ENCODE assay signal across 33 mouse cellular contexts in the genomic region with DNA sequence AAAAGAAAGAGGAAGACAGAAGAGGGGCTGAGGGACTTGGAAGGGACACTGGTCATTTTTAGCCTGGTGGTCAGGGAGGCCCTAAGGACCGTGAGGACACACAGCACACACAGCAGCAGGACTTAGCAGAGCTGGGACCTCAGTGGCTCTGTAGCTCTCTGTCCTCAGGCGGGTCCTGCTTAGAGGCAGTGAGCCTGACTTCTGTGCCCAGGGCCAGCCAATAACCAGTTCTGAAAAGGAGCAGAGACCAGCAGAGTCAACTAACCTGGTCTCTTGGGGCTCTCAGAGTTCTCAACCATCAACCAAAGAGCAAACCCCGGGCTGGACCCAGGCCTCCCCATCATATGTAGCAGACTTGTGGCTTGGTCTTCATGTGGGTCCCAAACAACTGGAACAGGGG. TPM values are rescaled to one million over a fixed set of nuclear protein-coding genes. Genes with fewer than 3 reads are reported as not detected.
DNase-seq lines count a peak whose midpoint lies in the region; ATAC-seq and TF ChIP-seq lines count a peak whose summit lies in the region.
"Had no signal": no experiment of that assay in that cellular context is flagged by ENCODE, and none has a peak within 500 bp of the region (broad histone marks: within the 10 kb centered on the region; RNA-seq: fewer than 3 reads in every experiment).

No protein-coding gene starts in this region.

- no peak overlapping the region for H3K4me3 ChIP-seq in hindbrain, embryonic 12.5 days
- H3K4me3 ChIP-seq in hindbrain, postnatal 0 days (ENCODE audit: low read length) = no peak overlapping the region
- no peak overlapping the region for H3K4me3 ChIP-seq in midbrain, embryonic 11.5 days (ENCODE audit: low read depth, low read length)
- H3K4me3 ChIP-seq in midbrain, postnatal 0 days (ENCODE audit: low read depth, low read length) = no peak overlapping the region
- H3K4me3 ChIP-seq in midbrain, embryonic 13.5 days (replicated peaks) = no peak overlapping the region
- no peak overlapping the region for H3K4me3 ChIP-seq in thymus, adult 2 months (ENCODE audit: control insufficient read depth, insufficient read depth, low read length)
- H3K4me3 ChIP-seq: embryonic facial prominence, embryonic 10.5 days; embryonic facial prominence, embryonic 13.5 days; erythroblast, embryonic 14.5 days; forebrain, embryonic 13.5 days; gastrocnemius, adult 2 months; heart, embryonic 10.5 days; heart, embryonic 13.5 days had no signal

- no peaks in the 10 kb centered on the region for H3K27me3 ChIP-seq in hindbrain, embryonic 12.5 days
- H3K27me3 ChIP-seq in hindbrain, postnatal 0 days (ENCODE audit: insufficient read depth, low read length) = no peaks in the 10 kb centered on the region
- H3K27me3 ChIP-seq in midbrain, embryonic 11.5 days (ENCODE audit: control insufficient read depth, insufficient read depth, low read length) = no peaks in the 10 kb centered on the region
- H3K27me3 ChIP-seq in midbrain, postnatal 0 days (ENCODE audit: insufficient read depth, low read length) = no peaks in the 10 kb centered on the region
- H3K27me3 ChIP-seq in midbrain, embryonic 13.5 days = no peaks in the 10 kb centered on the region
- H3K27me3 ChIP-seq in thymus, adult 2 months (ENCODE audit: control insufficient read depth, insufficient read depth, low read length) = no peaks in the 10 kb centered on the region
- H3K27me3 ChIP-seq: embryonic facial prominence, embryonic 13.5 days; forebrain, embryonic 13.5 days; heart, embryonic 13.5 days had no signal

- WGBS in hindbrain, embryonic 12.5 days = 89% methylated on average over 3 of the region's 3 CpGs
- 91% methylated on average over 3 of the region's 3 CpGs for WGBS in hindbrain, postnatal 0 days
- 92% methylated on average over 3 of the region's 3 CpGs for WGBS in midbrain, embryonic 11.5 days
- 88% methylated on average over 3 of the region's 3 CpGs for WGBS in midbrain, postnatal 0 days
- WGBS in midbrain, embryonic 13.5 days = 92% methylated on average over 3 of the region's 3 CpGs
- 91% methylated on average over 3 of the region's 3 CpGs for WGBS in thymus, adult 2 months

- DNase-seq in hindbrain, postnatal 0 days (ENCODE audit: low spot score) = no peak
- peak; percentile 90 for DNase-seq in midbrain, embryonic 11.5 days (ENCODE audit: low spot score, missing footprints)
- no peak for DNase-seq in midbrain, postnatal 0 days (ENCODE audit: low spot score)
- no peak for DNase-seq in thymus, adult 2 months
- DNase-seq: adrenal gland, adult 8-10 months; adrenal gland, postnatal 25 days; cerebellum, adult 11-12 months; cerebellum, adult 8-10 months; cerebellum, postnatal 10 days; cerebellum, postnatal 36 days; embryo, embryonic 11 days; forebrain, postnatal 0 days; gastrocnemius, adult 2 months; gastrocnemius, postnatal 14 days; heart, adult 18-20 months; heart, postnatal 14 days; heart, postnatal 4 days had no signal

- H3K36me3 ChIP-seq in hindbrain, embryonic 12.5 days = peaks cover 99% of the 10 kb centered on the region
- H3K36me3 ChIP-seq in hindbrain, postnatal 0 days (ENCODE audit: insufficient read depth, low read length) = peaks cover 54% of the 10 kb centered on the region
- peaks cover 78% of the 10 kb centered on the region for H3K36me3 ChIP-seq in midbrain, embryonic 11.5 days (ENCODE audit: control insufficient read depth, insufficient read depth, low read length)
- H3K36me3 ChIP-seq in midbrain, postnatal 0 days (ENCODE audit: insufficient read depth, low read length) = peaks cover 58% of the 10 kb centered on the region
- peaks cover 99% of the 10 kb centered on the region for H3K36me3 ChIP-seq in midbrain, embryonic 13.5 days
- no peaks in the 10 kb centered on the region for H3K36me3 ChIP-seq in thymus, adult 2 months (ENCODE audit: control insufficient read depth, insufficient read depth, low read length)

- H3K9me3 ChIP-seq in hindbrain, embryonic 12.5 days (replicated peaks) = no peaks in the 10 kb centered on the region
- no peaks in the 10 kb centered on the region for H3K9me3 ChIP-seq in hindbrain, postnatal 0 days (ENCODE audit: low read length)
- H3K9me3 ChIP-seq in midbrain, embryonic 11.5 days (ENCODE audit: control insufficient read depth, low read length) = no peaks in the 10 kb centered on the region
- H3K9me3 ChIP-seq in midbrain, postnatal 0 days (ENCODE audit: low read length) = no peaks in the 10 kb centered on the region
- no peaks in the 10 kb centered on the region for H3K9me3 ChIP-seq in midbrain, embryonic 13.5 days
- H3K9me3 ChIP-seq: embryonic facial prominence, embryonic 10.5 days; embryonic facial prominence, embryonic 13.5 days; forebrain, embryonic 13.5 days; heart, embryonic 10.5 days; heart, embryonic 13.5 days had no signal

- TF ChIP-seq CTCF in hindbrain, postnatal 0 days (IDR thresholded peaks at IDR 0.05; ENCODE audit: low read depth) = no peak
- no peak for TF ChIP-seq CTCF in midbrain, postnatal 0 days (IDR thresholded peaks at IDR 0.05)
- no peak for TF ChIP-seq CTCF in thymus, adult 2 months (IDR thresholded peaks at IDR 0.05; ENCODE audit: borderline replicate concordance, control insufficient read depth, extremely low read depth, insufficient read depth, low read length, poor library complexity)

- no peak for ATAC-seq in hindbrain, embryonic 12.5 days (ENCODE audit: low FRiP score)
- ATAC-seq in hindbrain, postnatal 0 days = no peak
- ATAC-seq in midbrain, embryonic 11.5 days (ENCODE audit: low FRiP score) = no peak
- no peak for ATAC-seq in midbrain, postnatal 0 days (ENCODE audit: low FRiP score)
- ATAC-seq in midbrain, embryonic 13.5 days = no peak
- ATAC-seq: activated CD4-positive, CD25-positive, alpha-beta regulatory T cell, adult 4 months; CD4-positive, CD25-positive, alpha-beta regulatory T cell, adult 4 months; forebrain, embryonic 13.5 days; forebrain, postnatal 0 days had no signal

- peak overlapping the region; percentile 30; the same call in 1 of the 2 replicates for H3K27ac ChIP-seq in hindbrain, embryonic 12.5 days
- H3K27ac ChIP-seq in hindbrain, postnatal 0 days = no peak overlapping the region
- H3K27ac ChIP-seq in midbrain, embryonic 11.5 days (ENCODE audit: low read depth, low read length) = no peak overlapping the region
- H3K27ac ChIP-seq in midbrain, postnatal 0 days (ENCODE audit: low read depth, low read length) = no peak overlapping the region
- peak overlapping the region; percentile 63; the same call in 1 of the 2 replicates for H3K27ac ChIP-seq in midbrain, embryonic 13.5 days
- H3K27ac ChIP-seq in thymus, adult 2 months (ENCODE audit: control insufficient read depth, insufficient read depth, low read length) = no peak overlapping the region
- H3K27ac ChIP-seq: embryonic facial prominence, embryonic 10.5 days; embryonic facial prominence, embryonic 13.5 days; forebrain, embryonic 13.5 days; gastrocnemius, adult 2 months; heart, embryonic 13.5 days; hindbrain, embryonic 14.5 days had no signal

- H3K9ac ChIP-seq in hindbrain, embryonic 12.5 days = no peak overlapping the region
- H3K9ac ChIP-seq in hindbrain, postnatal 0 days (replicated peaks; ENCODE audit: low read length) = no peak overlapping the region
- H3K9ac ChIP-seq in midbrain, embryonic 11.5 days (ENCODE audit: low read length) = no peak overlapping the region
- no peak overlapping the region for H3K9ac ChIP-seq in midbrain, postnatal 0 days (replicated peaks; ENCODE audit: low read length, poor library complexity, severe bottlenecking)
- H3K9ac ChIP-seq in midbrain, embryonic 13.5 days (replicated peaks) = no peak overlapping the region
- H3K9ac ChIP-seq: embryonic facial prominence, embryonic 13.5 days; forebrain, embryonic 13.5 days; forebrain, postnatal 0 days; heart, embryonic 13.5 days; hindbrain, embryonic 14.5 days had no signal

- H3K4me1 ChIP-seq in hindbrain, embryonic 12.5 days = no peaks in the 10 kb centered on the region; the same call in 1 of the 2 replicates
- H3K4me1 ChIP-seq in hindbrain, postnatal 0 days (ENCODE audit: insufficient read depth, low read length) = no peaks in the 10 kb centered on the region
- H3K4me1 ChIP-seq in midbrain, embryonic 11.5 days (ENCODE audit: control insufficient read depth, insufficient read depth, low read length) = no peaks in the 10 kb centered on the region; the same call in none of the 2 replicates
- H3K4me1 ChIP-seq in midbrain, postnatal 0 days (ENCODE audit: insufficient read depth, low read length) = no peaks in the 10 kb centered on the region
- H3K4me1 ChIP-seq in midbrain, embryonic 13.5 days (replicated peaks) = peaks cover 13% of the 10 kb centered on the region; the same call in 1 of the 2 replicates
- H3K4me1 ChIP-seq in thymus, adult 2 months (replicated peaks; ENCODE audit: control insufficient read depth, insufficient read depth, low read length) = no peaks in the 10 kb centered on the region
- H3K4me1 ChIP-seq: embryonic facial prominence, embryonic 13.5 days; forebrain, embryonic 13.5 days had no signal

- H3K4me2 ChIP-seq in hindbrain, embryonic 12.5 days (replicated peaks) = no peak overlapping the region
- H3K4me2 ChIP-seq in hindbrain, postnatal 0 days (ENCODE audit: low read depth, low read length) = no peak overlapping the region
- no peak overlapping the region for H3K4me2 ChIP-seq in midbrain, embryonic 11.5 days
- no peak overlapping the region for H3K4me2 ChIP-seq in midbrain, postnatal 0 days (ENCODE audit: low read depth, low read length, poor library complexity, severe bottlenecking)
- no peak overlapping the region for H3K4me2 ChIP-seq in midbrain, embryonic 13.5 days (replicated peaks)
- H3K4me2 ChIP-seq: embryonic facial prominence, embryonic 13.5 days; forebrain, embryonic 13.5 days; heart, embryonic 13.5 days; hindbrain, embryonic 14.5 days had no signal

- no peak for TF ChIP-seq POLR2A in thymus, adult 2 months (IDR thresholded peaks at IDR 0.05; ENCODE audit: control insufficient read depth, extremely low read depth, insufficient read depth, low read length, poor library complexity)

RNA-seq across cellular contexts. Expression of a gene that starts 16.8 kb away (rescaled TPM):
- polyA plus RNA-seq in hindbrain, embryonic 12.5 days (2016; fragmentation: Nextera tagmentation; extraction: Ambion mirVana) = not detected in 2 replicates
- not detected in 2 replicates for total RNA-seq in hindbrain, postnatal 0 days (2014; rRNA removed)
- not detected in 2 replicates for polyA plus RNA-seq in hindbrain, postnatal 0 days (2015; fragmentation: Nextera tagmentation; extraction: Ambion mirVana)
- polyA plus RNA-seq in midbrain, embryonic 11.5 days (2014; fragmentation: Nextera tagmentation; extraction: Ambion mirVana) = not detected in 2 replicates
- not detected in 2 replicates for total RNA-seq in midbrain, postnatal 0 days (2014; rRNA removed)
- polyA plus RNA-seq in midbrain, postnatal 0 days (2015; fragmentation: Nextera tagmentation; extraction: Ambion mirVana) = not detected in 2 replicates
- not detected in 2 replicates for polyA plus RNA-seq in midbrain, embryonic 13.5 days (2015; fragmentation: Nextera tagmentation; extraction: Ambion mirVana)
- 1.2 and 1.8 TPM in 2 replicates for polyA plus RNA-seq in thymus, adult 2 months (2012; rRNA removed)
- total RNA-seq: adrenal gland, postnatal 25 days; forebrain, postnatal 0 days; gastrocnemius, adult 2 months; gastrocnemius, postnatal 14 days; gastrocnemius, postnatal 4 days; heart, adult 18-20 months; heart, postnatal 14 days; heart, postnatal 4 days had no signal
- polyA plus RNA-seq: activated CD4-positive, CD25-positive, alpha-beta regulatory T cell, adult 4 months; brain, embryonic 14.5 days; C2C12; CD4-positive, CD25-positive, alpha-beta regulatory T cell, adult 4 months; cortical plate, adult 2 months; embryonic facial prominence, embryonic 10.5 days; embryonic facial prominence, embryonic 13.5 days; erythroblast, embryonic 14.5 days; forebrain, embryonic 13.5 days; forebrain, postnatal 0 days; frontal cortex, adult 2 months; hindbrain, embryonic 14.5 days had no signal

RNA-seq across cellular contexts. Expression of a gene that starts 19.8 kb away (rescaled TPM):
- polyA plus RNA-seq in hindbrain, embryonic 12.5 days (2016; fragmentation: Nextera tagmentation; extraction: Ambion mirVana) = 128 and 131 TPM in 2 replicates
- total RNA-seq in hindbrain, postnatal 0 days (2014; rRNA removed) = 75.9 and 88.1 TPM in 2 replicates
- polyA plus RNA-seq in hindbrain, postnatal 0 days (2015; fragmentation: Nextera tagmentation; extraction: Ambion mirVana) = 45.1 and 46.2 TPM in 2 replicates
- polyA plus RNA-seq in midbrain, embryonic 11.5 days (2014; fragmentation: Nextera tagmentation; extraction: Ambion mirVana) = 199 and 227 TPM in 2 replicates
- 72.5 and 82.9 TPM in 2 replicates for total RNA-seq in midbrain, postnatal 0 days (2014; rRNA removed)
- 41.1 and 52.1 TPM in 2 replicates for polyA plus RNA-seq in midbrain, postnatal 0 days (2015; fragmentation: Nextera tagmentation; extraction: Ambion mirVana)
- polyA plus RNA-seq in midbrain, embryonic 13.5 days (2015; fragmentation: Nextera tagmentation; extraction: Ambion mirVana) = 112 and 133 TPM in 2 replicates
- polyA plus RNA-seq in thymus, adult 2 months (2012; rRNA removed) = 6.1 and 6.6 TPM in 2 replicates
- polyA plus RNA-seq: activated CD4-positive, CD25-positive, alpha-beta regulatory T cell, adult 4 months; CD4-positive, CD25-positive, alpha-beta regulatory T cell, adult 4 months had no signal

RNA-seq across cellular contexts. Expression of a gene that starts 35.3 kb away (rescaled TPM):
- 23.1 and 24.7 TPM in 2 replicates for polyA plus RNA-seq in hindbrain, embryonic 12.5 days (2016; fragmentation: Nextera tagmentation; extraction: Ambion mirVana)
- total RNA-seq in hindbrain, postnatal 0 days (2014; rRNA removed) = 25.8 and 33.7 TPM in 2 replicates
- polyA plus RNA-seq in hindbrain, postnatal 0 days (2015; fragmentation: Nextera tagmentation; extraction: Ambion mirVana) = 20.2 and 21.8 TPM in 2 replicates
- 16.2 and 18.9 TPM in 2 replicates for polyA plus RNA-seq in midbrain, embryonic 11.5 days (2014; fragmentation: Nextera tagmentation; extraction: Ambion mirVana)
- total RNA-seq in midbrain, postnatal 0 days (2014; rRNA removed) = 19.5 and 25.6 TPM in 2 replicates
- 22.4 and 27.0 TPM in 2 replicates for polyA plus RNA-seq in midbrain, postnatal 0 days (2015; fragmentation: Nextera tagmentation; extraction: Ambion mirVana)
- 26.1 and 28.7 TPM in 2 replicates for polyA plus RNA-seq in midbrain, embryonic 13.5 days (2015; fragmentation: Nextera tagmentation; extraction: Ambion mirVana)
- 47.2 and 48.6 TPM in 2 replicates for polyA plus RNA-seq in thymus, adult 2 months (2012; rRNA removed)

RNA-seq across cellular contexts. Expression of a gene that starts 57.2 kb away (rescaled TPM):
- polyA plus RNA-seq in hindbrain, embryonic 12.5 days (2016; fragmentation: Nextera tagmentation; extraction: Ambion mirVana) = 34.0 and 39.2 TPM in 2 replicates
- total RNA-seq in hindbrain, postnatal 0 days (2014; rRNA removed) = 40.6 and 41.0 TPM in 2 replicates
- polyA plus RNA-seq in hindbrain, postnatal 0 days (2015; fragmentation: Nextera tagmentation; extraction: Ambion mirVana) = 16.8 and 18.0 TPM in 2 replicates
- polyA plus RNA-seq in midbrain, embryonic 11.5 days (2014; fragmentation: Nextera tagmentation; extraction: Ambion mirVana) = 7.3 and 7.7 TPM in 2 replicates
- total RNA-seq in midbrain, postnatal 0 days (2014; rRNA removed) = 34.6 and 39.4 TPM in 2 replicates
- polyA plus RNA-seq in midbrain, postnatal 0 days (2015; fragmentation: Nextera tagmentation; extraction: Ambion mirVana) = 15.3 and 15.9 TPM in 2 replicates
- polyA plus RNA-seq in midbrain, embryonic 13.5 days (2015; fragmentation: Nextera tagmentation; extraction: Ambion mirVana) = 16.2 and 18.3 TPM in 2 replicates
- 161 and 172 TPM in 2 replicates for polyA plus RNA-seq in thymus, adult 2 months (2012; rRNA removed)

Comparison
In these comparisons a context has a peak if more than half of its experiments do, and no peak if none do; other contexts are left out.
1. H3K27ac ChIP-seq: peak in hindbrain, embryonic 12.5 days (single experiment) and midbrain, embryonic 13.5 days (single experiment); none in hindbrain, postnatal 0 days (single experiment), midbrain, embryonic 11.5 days (single experiment), midbrain, postnatal 0 days (single experiment) and thymus, adult 2 months (single experiment).